Mouse (Mus musculus) liver, adult 2 months (tissue): ENCODE measurements around the gene Slc7a6.

Source experiments
- CTCF ChIP-seq: fragments of 200-500 bp; IDR thresholded peaks from 2 replicates; pipeline ENCODE4 v1.5.1; 2011; ENCODE audit warnings: low read depth, low read length, control low read depth
- POLR2A ChIP-seq: fragments of 200-500 bp; IDR thresholded peaks from 2 replicates; pipeline ENCODE4 v1.6.1; 2011; ENCODE audit warnings: low read length, control low read depth; ENCODE audit not compliant: insufficient read depth; ENCODE audit errors: extremely low read depth

DNA sequence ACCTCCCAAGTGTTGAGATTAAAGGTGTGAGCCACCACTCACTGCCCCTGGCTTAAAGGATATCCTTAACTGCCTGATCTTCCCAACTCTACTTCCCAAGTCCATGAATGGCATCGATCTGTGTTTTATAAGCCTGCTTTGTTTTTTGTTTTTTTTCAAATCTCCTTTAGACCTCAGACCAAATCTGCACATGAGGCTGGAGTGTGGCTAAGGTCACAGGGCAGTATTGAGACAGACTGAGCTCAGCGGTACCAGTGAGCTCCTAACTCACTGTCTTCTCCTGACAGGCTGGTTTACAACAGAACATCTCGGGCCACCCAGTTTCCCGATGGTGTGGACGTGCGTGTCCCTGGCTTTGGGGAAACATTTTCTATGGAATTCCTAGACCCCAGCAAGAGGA is 8.8 kb upstream of the Slc7a6 start:
- TF ChIP-seq CTCF, result no peak
- TF ChIP-seq POLR2A, result no peak
